Mouse (Mus musculus): ENCODE measurements at regions not wholly inside any gene's neighbourhood (a gene's known extent, or its start where the extent isn't known, plus 50 kb on each side); places are given as distances from the start of the nearest gene placed in this dataset.
"Not testable (repeated sequence)": the region's sequence is repeated elsewhere in the genome, so short reads cannot be mapped to it uniquely, and the experiment has no call there.

DNA sequence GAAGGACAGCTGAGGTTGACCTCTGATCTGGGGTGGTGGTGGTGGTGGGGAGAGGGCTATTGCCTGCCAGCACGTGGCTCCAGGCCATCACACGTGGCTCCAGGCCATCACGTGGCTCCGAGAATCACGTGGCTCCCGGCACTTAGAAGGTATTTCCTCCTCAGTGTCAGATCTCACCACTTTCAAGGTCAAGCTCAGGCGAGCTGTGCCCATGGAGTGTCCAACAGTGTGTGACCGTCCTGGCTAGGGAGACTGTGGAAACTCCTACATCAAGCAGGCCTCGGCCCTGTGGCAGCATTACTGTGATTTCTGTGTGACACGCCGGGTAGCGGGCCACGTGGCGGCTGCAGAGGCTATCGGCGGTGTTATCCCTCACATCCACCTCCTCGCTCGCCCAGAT lies 111.8 kb upstream of the Kcng1 start:
- Histone ChIP-seq H3K27ac (ENCODE audit: low read depth, low read length) (no peak overlapping the region), H3K9me3 (ENCODE audit: control insufficient read depth, low read length) (no peaks in the 10 kb centered on the region), H3K4me1 (replicated peaks; ENCODE audit: control insufficient read depth, insufficient read depth, low read length) (no peaks in the 10 kb centered on the region), H3K36me3 (ENCODE audit: control insufficient read depth, insufficient read depth, low read length) (no peaks in the 10 kb centered on the region), H3K4me3 (ENCODE audit: low read depth, low read length) (no peak overlapping the region), H3K9ac (ENCODE audit: low read depth, low read length) (no peak overlapping the region), H3K4me2 (no peak overlapping the region), H3K27me3 (replicated peaks; ENCODE audit: control insufficient read depth, insufficient read depth, low read length) (no peaks in the 10 kb centered on the region; the same call in 1 of the 2 replicates)
- WGBS = 90% methylated on average over 18 of the region's 18 CpGs
- DNase-seq (ENCODE audit: low spot score) = no peak
- ATAC-seq (replicated peaks; ENCODE audit: low FRiP score) = no peak

GRCm38 (mm10) chr2:168392171-168392570 lies 110.6 kb upstream of the Kcng1 start:
- H3K36me3 ChIP-seq (ENCODE audit: control insufficient read depth, insufficient read depth, low read length); H3K27me3 ChIP-seq (replicated peaks; ENCODE audit: control insufficient read depth, insufficient read depth, low read length); H3K27ac ChIP-seq (ENCODE audit: low read depth, low read length); DNase-seq (ENCODE audit: low spot score); H3K9me3 ChIP-seq (ENCODE audit: control insufficient read depth, low read length); H3K4me3 ChIP-seq (ENCODE audit: low read depth, low read length); H3K9ac ChIP-seq (ENCODE audit: low read depth, low read length); H3K4me1 ChIP-seq (replicated peaks; ENCODE audit: control insufficient read depth, insufficient read depth, low read length); ATAC-seq (replicated peaks; ENCODE audit: low FRiP score); H3K4me2 ChIP-seq: not testable (repeated sequence)
- WGBS = 85% methylated on average over 3 of the region's 3 CpGs

GRCm38 (mm10) chr2:168380606-168381005 lies 99.1 kb upstream of the Kcng1 start:
- DNase-seq (ENCODE audit: low spot score) (no peak), ATAC-seq (replicated peaks; ENCODE audit: low FRiP score) (no peak)
- no peaks in the 10 kb centered on the region for H3K4me1 ChIP-seq (replicated peaks; ENCODE audit: control insufficient read depth, insufficient read depth, low read length)
- H3K36me3 ChIP-seq (ENCODE audit: control insufficient read depth, insufficient read depth, low read length) = no peaks in the 10 kb centered on the region
- H3K4me2 ChIP-seq = no peak overlapping the region
- no peak overlapping the region for H3K4me3 ChIP-seq (ENCODE audit: low read depth, low read length)
- no peaks in the 10 kb centered on the region for H3K27me3 ChIP-seq (replicated peaks; ENCODE audit: control insufficient read depth, insufficient read depth, low read length)
- 74% methylated on average over 5 of the region's 5 CpGs for WGBS
- H3K9me3 ChIP-seq (ENCODE audit: control insufficient read depth, low read length) = 0 out of 2 replicates have a peak, but pooled peaks cover 2% of the 10 kb centered on the region
- H3K9ac ChIP-seq (ENCODE audit: low read depth, low read length) = no peak overlapping the region
- no peak overlapping the region for H3K27ac ChIP-seq (ENCODE audit: low read depth, low read length)

DNA sequence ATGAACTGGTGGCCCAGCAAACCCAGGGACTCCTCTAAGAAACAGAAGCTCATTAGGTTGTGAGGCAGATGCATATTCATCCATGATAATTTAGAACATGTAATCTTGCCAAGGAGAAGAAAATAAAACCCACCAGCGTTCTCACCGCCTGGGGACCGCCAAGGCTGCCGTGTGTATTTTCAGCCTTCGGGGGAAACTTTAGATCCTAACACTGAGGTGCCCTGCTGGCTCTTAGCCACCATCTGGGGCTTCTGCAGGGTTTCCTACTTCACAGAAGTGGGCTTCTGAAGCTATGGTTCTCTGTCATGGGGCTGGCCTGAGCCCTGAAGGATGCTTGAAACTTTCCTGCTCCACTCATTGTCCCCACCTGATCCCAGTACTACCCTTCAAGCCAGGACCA lies 90.8 kb upstream of the Kcng1 start:
- 87% methylated on average over 5 of the region's 5 CpGs for WGBS
- H3K36me3 ChIP-seq (ENCODE audit: control insufficient read depth, insufficient read depth, low read length) = no peaks in the 10 kb centered on the region
- no peak for DNase-seq (ENCODE audit: low spot score)
- peaks cover 14% of the 10 kb centered on the region for H3K9me3 ChIP-seq (ENCODE audit: control insufficient read depth, low read length)
- ATAC-seq (replicated peaks; ENCODE audit: low FRiP score) = no peak
- H3K4me3 ChIP-seq (ENCODE audit: low read depth, low read length) = no peak overlapping the region
- H3K27ac ChIP-seq (ENCODE audit: low read depth, low read length) = no peak overlapping the region
- H3K4me2 ChIP-seq = no peak overlapping the region
- H3K4me1 ChIP-seq (replicated peaks; ENCODE audit: control insufficient read depth, insufficient read depth, low read length) = no peaks in the 10 kb centered on the region
- H3K27me3 ChIP-seq (replicated peaks; ENCODE audit: control insufficient read depth, insufficient read depth, low read length) = no peaks in the 10 kb centered on the region
- H3K9ac ChIP-seq (ENCODE audit: low read depth, low read length) = no peak overlapping the region

DNA sequence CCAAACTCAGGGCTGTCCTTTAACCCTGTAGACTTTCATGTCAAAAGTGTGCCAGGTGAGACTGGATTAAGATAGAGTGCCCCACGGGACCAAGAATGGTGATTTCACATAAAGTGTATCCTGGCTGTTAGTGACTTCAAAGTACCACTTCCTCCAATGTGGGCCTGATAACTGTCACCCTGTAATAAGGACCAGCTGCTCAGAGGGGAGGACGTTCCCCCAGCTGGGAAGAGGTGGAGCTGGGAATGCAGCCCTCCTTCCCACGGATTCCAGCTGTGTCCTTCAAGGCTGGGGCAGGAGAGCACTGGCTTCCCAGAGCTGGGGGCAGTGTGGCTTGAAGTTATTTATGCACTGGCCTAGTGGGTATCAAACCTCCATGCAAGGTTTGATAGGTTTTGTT lies 89.7 kb upstream of the Kcng1 start:
- H3K9me3 ChIP-seq (ENCODE audit: control insufficient read depth, low read length) = peaks cover 14% of the 10 kb centered on the region
- 22% methylated on average over 3 of the region's 3 CpGs for WGBS
- no peak overlapping the region for H3K4me3 ChIP-seq (ENCODE audit: low read depth, low read length)
- ATAC-seq (replicated peaks; ENCODE audit: low FRiP score) (no peak), DNase-seq (ENCODE audit: low spot score) (no peak)
- H3K9ac ChIP-seq (ENCODE audit: low read depth, low read length) = no peak overlapping the region
- no peak overlapping the region for H3K4me2 ChIP-seq
- no peak overlapping the region for H3K27ac ChIP-seq (ENCODE audit: low read depth, low read length)
- no peaks in the 10 kb centered on the region for H3K27me3 ChIP-seq (replicated peaks; ENCODE audit: control insufficient read depth, insufficient read depth, low read length)
- H3K4me1 ChIP-seq (replicated peaks; ENCODE audit: control insufficient read depth, insufficient read depth, low read length) = no peaks in the 10 kb centered on the region
- no peaks in the 10 kb centered on the region for H3K36me3 ChIP-seq (ENCODE audit: control insufficient read depth, insufficient read depth, low read length)

DNA sequence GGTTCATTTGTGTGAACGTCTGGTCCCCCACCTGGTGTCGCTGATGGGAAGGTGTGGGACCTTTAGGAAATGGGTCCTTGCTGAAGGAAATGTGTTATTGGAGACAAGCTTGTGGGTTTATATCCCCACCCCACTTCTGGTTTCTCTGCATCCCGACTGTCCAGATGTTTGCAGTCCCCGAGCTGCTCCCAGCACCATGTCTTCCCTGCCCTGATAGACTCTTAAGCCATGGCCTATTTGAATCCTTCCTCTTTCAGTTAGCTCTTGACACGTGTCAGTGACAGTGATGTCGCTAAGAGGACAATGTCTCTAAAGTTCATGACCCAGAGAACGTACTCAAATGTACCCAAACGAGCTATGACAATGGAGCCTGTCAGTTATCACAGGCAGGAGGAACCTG lies 77.7 kb upstream of the Kcng1 start:
- no peaks in the 10 kb centered on the region for H3K36me3 ChIP-seq (ENCODE audit: control insufficient read depth, insufficient read depth, low read length)
- no peak for ATAC-seq (replicated peaks; ENCODE audit: low FRiP score)
- WGBS = 60% methylated on average over 8 of the region's 8 CpGs
- H3K4me3 ChIP-seq (ENCODE audit: low read depth, low read length) = no peak overlapping the region
- no peak overlapping the region for H3K27ac ChIP-seq (ENCODE audit: low read depth, low read length)
- H3K27me3 ChIP-seq (replicated peaks; ENCODE audit: control insufficient read depth, insufficient read depth, low read length) = no peaks in the 10 kb centered on the region
- no peaks in the 10 kb centered on the region for H3K9me3 ChIP-seq (ENCODE audit: control insufficient read depth, low read length)
- H3K4me1 ChIP-seq (replicated peaks; ENCODE audit: control insufficient read depth, insufficient read depth, low read length) = no peaks in the 10 kb centered on the region
- no peak for DNase-seq (ENCODE audit: low spot score)
- H3K9ac ChIP-seq (ENCODE audit: low read depth, low read length) = no peak overlapping the region
- no peak overlapping the region for H3K4me2 ChIP-seq

GRCm38 (mm10) chr2:168358551-168358950 lies 77.0 kb upstream of the Kcng1 start:
- Histone ChIP-seq H3K36me3 (ENCODE audit: control insufficient read depth, insufficient read depth, low read length) (no peaks in the 10 kb centered on the region), H3K9me3 (ENCODE audit: control insufficient read depth, low read length) (no peaks in the 10 kb centered on the region), H3K27ac (ENCODE audit: low read depth, low read length) (no peak overlapping the region), H3K4me1 (replicated peaks; ENCODE audit: control insufficient read depth, insufficient read depth, low read length) (no peaks in the 10 kb centered on the region), H3K4me2 (no peak overlapping the region), H3K27me3 (replicated peaks; ENCODE audit: control insufficient read depth, insufficient read depth, low read length) (no peaks in the 10 kb centered on the region), H3K4me3 (ENCODE audit: low read depth, low read length) (no peak overlapping the region), H3K9ac (ENCODE audit: low read depth, low read length) (no peak overlapping the region)
- 74% methylated on average over 6 of the region's 6 CpGs for WGBS
- DNase-seq (ENCODE audit: low spot score) (no peak), ATAC-seq (replicated peaks; ENCODE audit: low FRiP score) (no peak)

- Histone ChIP-seq H3K4me3 (ENCODE audit: low read depth, low read length) (no peak overlapping the region), H3K27ac (ENCODE audit: low read depth, low read length) (no peak overlapping the region), H3K4me1 (replicated peaks; ENCODE audit: control insufficient read depth, insufficient read depth, low read length) (no peaks in the 10 kb centered on the region), H3K4me2 (no peak overlapping the region), H3K36me3 (ENCODE audit: control insufficient read depth, insufficient read depth, low read length) (no peaks in the 10 kb centered on the region), H3K9ac (ENCODE audit: low read depth, low read length) (no peak overlapping the region), H3K27me3 (replicated peaks; ENCODE audit: control insufficient read depth, insufficient read depth, low read length) (no peaks in the 10 kb centered on the region), H3K9me3 (ENCODE audit: control insufficient read depth, low read length) (no peaks in the 10 kb centered on the region)
- ATAC-seq (replicated peaks; ENCODE audit: low FRiP score) = no peak
- WGBS = 76% methylated on average over 6 of the region's 6 CpGs
- DNase-seq (ENCODE audit: low spot score) = no peak
Measured at GRCm38 (mm10) chr2:168357815-168358214, 76.3 kb upstream of the Kcng1 start.

- H3K9me3 ChIP-seq (ENCODE audit: control insufficient read depth, low read length) = no peaks in the 10 kb centered on the region
- H3K4me1 ChIP-seq (replicated peaks; ENCODE audit: control insufficient read depth, insufficient read depth, low read length) = no peaks in the 10 kb centered on the region
- WGBS = 67% methylated on average over 10 of the region's 10 CpGs
- no peak overlapping the region for H3K27ac ChIP-seq (ENCODE audit: low read depth, low read length)
- H3K27me3 ChIP-seq (replicated peaks; ENCODE audit: control insufficient read depth, insufficient read depth, low read length) = no peaks in the 10 kb centered on the region
- ATAC-seq (replicated peaks; ENCODE audit: low FRiP score) = no peak
- no peak overlapping the region for H3K4me3 ChIP-seq (ENCODE audit: low read depth, low read length)
- no peak overlapping the region for H3K9ac ChIP-seq (ENCODE audit: low read depth, low read length)
- no peak overlapping the region for H3K4me2 ChIP-seq
- H3K36me3 ChIP-seq (ENCODE audit: control insufficient read depth, insufficient read depth, low read length) = no peaks in the 10 kb centered on the region
- DNase-seq (ENCODE audit: low spot score) = no peak
Measured at GRCm38 (mm10) chr2:168354397-168354796, 72.9 kb upstream of the Kcng1 start.

Data from liver, embryonic 11.5 days (tissue).